Mouse (Mus musculus) adrenal gland, adult (tissue): ENCODE measurements around the gene Fbxo36.

Experiments
- DNase-seq, 2 experiments: peaks; one replicate each; pipeline ENCODE4 v3.0.0; 2022 to 2023; ENCODE audit warnings: low spot score in 1 of 2; ENCODE audit not compliant: inconsistent age in 2 of 2

The Fbxo36 gene

DNA sequence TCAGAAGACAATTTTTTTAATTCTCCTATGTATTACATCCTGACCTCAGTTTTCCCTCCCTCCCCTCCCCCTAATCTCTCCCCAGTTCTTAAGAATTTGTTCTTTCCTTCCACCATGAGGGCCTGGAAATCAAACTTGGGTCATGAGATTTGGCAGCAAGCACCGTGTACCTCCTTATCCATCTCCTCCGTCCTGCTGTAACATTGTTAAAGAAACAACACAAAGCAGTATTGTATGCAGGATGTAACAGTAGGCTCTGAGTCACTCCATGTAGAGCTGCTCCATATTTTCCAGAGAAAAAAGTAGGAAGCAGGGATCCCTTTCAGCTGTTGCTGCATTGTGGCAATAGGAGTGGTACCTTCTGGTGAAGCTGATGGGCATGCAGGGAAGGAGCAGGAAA is 16.1 kb downstream of the Fbxo36 start:
- no peak for DNase-seq

DNA sequence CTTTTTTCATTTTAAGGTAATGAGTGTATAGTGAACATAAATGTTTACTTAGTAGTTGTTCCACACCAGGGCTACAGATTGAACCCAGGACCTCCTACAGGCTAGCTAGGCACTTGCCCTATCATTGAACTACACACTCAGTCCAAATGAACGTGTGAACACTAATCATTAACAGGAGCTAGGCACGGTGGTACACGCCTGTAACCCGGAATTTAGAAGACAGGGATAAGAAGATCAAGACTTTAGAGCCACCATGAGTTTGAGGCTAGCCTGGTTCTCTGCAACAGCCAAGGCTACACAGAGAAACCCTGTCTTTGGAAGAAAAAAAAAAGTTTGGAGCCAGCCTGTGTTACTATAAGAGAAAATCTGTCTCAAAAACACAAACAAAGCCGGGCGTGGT is 20.0 kb downstream of the Fbxo36 start:
- no peak for DNase-seq

DNA sequence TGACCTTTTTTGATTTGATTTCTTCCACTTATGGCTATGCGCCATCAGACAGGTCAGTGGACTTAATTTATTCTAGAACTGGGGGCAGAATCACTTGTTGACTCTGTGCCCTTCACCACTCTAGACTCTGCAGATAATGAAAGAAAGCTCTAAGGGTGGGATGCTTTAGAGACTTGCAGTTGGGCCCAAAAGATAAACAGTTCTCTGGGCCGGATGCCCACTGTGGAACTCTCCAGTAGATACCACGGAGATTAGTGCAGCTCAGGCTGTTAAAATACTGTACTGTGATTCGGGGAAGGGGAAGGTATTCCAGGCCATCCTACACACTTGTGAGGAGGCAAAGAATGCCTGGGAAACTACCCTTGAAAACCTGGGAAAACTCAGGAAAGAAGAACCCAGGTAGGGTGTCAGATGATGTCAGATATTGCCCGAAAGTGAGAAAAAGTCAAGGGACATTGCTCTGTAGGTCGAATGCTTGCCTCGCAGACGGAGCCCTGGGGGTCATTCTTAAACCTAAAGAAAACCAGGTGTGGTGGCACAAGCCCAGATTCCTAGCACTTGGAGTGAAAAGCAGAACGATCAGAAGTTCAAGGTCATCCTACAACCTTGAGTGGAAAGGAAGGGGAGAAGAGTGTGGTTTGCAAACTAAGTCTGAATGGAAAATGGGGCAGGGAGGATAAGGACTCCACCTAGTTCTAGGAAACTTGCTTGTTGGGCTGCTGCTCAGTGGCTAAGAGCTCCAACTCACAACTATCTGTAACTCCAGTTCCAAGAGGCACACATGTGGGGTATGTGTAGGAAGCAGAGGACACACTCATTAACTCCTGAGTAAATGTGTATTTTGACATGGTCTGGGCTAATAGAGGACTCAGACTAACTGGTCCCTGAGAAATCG is 21.0 kb downstream of the Fbxo36 start:
- DNase-seq: no peak

DNA sequence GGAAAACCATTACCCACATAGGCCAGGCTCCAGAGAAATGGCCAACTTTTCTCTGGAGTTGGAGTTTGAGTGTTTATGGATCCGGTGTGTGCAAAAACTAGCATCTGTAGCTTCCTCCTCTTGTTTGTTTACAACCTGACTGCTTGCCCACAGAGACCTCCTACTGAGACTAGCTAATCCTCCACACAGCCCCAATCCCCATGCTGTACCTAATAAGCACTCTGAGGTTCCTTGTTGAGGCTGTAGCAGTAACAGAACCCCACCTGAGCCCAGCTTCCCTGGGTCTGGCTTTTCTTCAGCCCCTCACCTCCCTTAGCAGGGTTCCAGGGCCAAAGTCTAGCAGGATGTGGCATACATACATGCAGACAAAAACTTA is 21.6 kb downstream of the Fbxo36 start:
- no peak for DNase-seq

DNA sequence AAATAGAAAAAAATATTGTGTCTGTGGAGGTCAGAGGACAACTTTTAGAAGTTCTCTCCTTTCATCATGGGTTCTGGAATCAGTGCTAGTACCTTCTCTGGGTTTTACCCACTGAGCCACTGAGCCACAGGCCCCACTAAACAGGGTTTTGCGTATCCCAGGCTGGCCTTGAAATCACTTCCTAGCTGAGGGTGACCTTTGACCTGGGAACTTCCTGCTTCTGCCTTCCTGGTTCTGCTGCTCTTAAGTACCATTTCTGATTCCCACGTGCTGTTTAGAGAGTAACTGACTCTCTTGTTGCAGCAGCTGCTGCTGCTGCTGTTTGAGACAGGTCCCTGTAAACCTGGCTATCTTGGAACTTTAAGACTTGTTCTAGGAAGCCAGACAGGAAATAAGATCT is 25.0 kb downstream of the Fbxo36 start:
- no peak for DNase-seq

DNA sequence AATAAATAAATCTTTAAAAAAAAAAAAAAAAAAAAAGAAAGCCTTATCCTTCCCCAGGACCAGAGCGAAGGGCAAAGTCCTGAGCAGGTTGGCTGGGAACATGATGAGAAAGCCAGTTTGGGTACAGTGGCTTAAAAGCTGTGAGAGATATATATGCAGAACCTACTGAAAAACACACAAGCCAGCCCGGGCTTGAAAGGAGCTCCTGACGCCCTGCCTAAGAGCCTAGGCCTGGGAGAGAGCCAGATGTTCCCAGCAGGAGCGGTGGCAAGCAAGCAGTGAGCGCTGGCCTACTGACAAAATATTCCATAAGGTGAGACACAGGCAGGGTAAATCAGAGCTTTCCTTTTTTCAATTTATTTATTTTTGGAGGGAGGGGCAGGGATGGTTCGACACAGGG is 26.6 kb downstream of the Fbxo36 start:
- no peak for DNase-seq

DNA sequence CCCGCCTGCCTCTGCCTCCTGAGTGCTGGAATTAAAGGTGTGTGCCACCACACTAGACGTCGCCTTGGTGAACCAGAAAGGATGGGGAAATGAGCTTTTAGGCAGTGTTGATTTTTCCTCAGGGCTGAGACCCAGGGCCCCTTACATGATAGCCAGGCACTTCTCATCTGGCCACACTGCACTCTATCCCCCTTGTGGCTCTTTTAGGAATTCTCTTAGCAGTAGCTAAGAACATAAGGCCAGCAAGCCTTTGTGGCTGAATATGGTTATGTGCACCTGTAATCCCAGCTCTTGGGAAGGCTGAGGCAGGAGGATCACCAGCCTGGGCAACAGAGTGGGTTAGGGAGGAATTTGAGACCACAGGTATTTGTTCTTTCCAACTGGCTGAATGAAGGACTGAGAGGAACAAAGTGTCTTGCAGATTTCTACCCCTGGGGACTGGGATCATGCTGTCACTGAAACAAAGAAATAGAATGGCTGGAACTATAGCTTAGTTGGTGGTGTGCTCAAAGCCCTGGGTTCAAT is 27.1 kb downstream of the Fbxo36 start:
- no peak for DNase-seq

DNA sequence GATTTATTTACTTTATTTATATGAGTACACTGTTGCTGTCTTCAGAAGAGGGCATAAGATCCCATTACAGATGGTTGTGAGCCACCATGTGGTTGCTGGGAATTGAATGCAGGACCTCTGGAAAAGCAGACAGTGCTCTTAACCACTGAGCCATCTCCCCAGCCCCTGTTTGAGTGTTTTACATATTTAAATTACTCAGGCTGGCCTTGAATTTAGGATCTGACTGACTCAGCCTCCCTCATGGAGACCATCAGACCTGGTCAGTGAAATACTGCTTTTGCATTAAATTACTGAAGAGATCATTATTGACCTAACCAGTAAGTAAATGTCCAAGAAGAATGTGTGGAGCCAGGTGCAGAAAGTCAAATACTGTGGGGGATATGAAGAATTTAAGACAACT is 28.7 kb downstream of the Fbxo36 start:
- DNase-seq: no peak

DNA sequence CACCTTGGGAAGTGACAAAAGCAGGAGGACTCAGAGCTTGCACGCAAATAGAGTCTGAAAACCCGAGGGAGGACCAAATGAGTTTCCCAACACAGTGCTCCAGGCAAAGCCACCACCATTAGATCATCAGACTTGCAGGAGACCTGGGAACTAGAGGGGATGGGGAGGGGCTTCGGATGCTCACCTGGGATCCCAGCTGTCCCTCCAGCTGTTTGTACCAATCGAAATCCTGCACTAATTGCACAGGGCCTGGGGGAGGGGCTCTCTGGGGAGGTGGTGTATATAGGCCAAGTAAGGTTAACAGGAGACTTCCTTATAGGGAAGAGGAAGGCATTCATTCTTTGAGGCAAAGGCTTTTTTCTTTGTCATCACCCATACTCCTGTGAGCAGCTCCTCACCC is 29.2 kb downstream of the Fbxo36 start:
- DNase-seq: no peak

DNA sequence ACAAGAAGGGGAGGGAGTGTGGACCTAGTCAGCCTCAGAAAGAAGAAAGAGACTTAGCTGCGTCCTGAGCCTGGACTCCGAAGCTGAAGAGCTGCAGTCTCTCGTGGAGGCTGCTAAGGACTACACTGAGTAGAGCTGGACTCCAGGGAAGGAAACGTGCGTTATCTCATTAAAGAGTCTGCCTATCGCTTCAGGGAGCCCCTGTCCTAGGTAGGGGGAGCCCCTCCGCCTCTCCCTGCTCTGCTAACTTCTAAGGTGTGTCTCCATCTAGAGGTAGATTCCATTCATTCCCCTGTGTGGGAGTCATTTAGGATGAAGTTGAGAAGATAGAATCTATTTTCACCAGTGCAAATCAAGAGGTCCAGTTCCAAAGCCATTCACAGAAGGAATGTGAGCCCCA is 29.9 kb downstream of the Fbxo36 start:
- no peak for DNase-seq

DNA sequence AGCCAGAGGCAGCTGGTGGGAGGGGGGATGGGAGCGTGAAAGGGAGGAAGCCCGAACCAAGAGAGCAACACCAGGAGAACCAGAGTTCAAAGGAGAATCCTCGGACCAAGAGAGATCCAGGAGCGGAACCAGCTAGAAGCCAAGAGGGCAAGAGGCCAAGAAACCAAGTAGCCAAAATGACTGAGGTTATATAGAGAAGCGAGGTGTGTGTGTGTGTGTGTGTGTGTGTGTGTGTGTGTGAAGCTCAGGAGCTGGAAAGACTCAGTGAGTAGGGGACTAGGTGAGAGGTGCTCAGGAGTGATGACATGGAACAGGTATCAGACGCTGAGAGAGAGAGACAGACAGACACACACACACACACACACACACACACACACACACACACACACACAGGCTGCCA is 31.5 kb downstream of the Fbxo36 start:
- no peak for DNase-seq

DNA sequence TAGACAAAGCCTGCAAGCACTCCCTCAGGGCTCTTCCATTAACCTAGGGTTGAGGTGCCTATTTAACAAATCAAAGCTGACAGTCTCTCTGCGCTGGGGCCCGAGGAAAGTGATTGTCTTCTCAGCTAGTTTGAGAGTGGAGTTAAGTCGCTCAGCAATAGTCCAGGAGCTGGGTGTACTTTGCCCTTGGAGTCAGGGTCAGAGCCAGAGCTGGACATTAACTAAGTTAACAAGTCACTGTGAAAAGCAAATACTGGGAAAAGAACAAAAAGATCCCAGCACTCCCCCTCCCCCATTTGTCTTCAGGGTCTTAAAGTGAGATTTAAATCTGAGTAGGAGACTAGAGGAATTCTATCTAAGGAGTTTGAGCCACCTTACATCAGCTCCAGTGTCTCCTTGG is 32.5 kb downstream of the Fbxo36 start:
- no peak for DNase-seq

DNA sequence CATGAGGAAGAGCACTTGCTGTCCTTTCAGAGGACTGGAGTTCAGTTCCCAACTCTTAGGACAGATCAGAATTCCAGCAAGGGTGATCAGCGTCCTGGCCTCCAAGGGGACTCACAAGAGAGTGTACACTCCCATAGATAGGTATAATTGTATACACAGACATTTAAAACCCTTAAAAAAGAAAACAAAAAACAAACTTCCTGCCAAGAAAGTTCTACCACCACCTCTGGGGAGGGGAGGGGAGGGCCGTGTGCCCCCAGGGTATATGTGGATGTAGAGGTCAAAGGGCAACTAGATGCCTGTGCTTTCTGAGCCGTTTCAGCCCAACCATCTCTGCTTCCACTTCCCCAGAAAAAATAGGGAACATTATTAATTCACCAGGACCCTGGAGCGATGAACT is 33.3 kb downstream of the Fbxo36 start:
- DNase-seq: no peak

DNA sequence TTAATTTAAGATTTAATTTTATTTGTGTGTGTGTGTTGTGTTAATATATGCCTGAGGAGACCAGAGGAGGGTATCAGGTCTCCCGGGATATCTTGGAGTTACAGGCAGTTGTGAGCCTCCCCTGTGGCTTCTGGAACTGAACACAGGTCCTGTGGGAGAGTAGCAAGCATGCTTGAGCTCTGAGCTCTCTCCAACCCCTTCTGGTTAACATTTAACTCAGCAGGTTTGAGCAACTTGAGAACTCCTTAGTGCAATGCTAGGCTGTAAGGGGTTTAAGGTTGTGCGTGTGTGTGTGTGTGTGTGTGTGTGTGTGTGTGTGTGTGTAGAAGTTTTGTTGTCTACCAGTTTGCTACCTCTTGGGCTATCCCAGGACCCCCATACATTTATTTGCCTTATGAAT is 37.9 kb downstream of the Fbxo36 start:
- no peak for DNase-seq

DNA sequence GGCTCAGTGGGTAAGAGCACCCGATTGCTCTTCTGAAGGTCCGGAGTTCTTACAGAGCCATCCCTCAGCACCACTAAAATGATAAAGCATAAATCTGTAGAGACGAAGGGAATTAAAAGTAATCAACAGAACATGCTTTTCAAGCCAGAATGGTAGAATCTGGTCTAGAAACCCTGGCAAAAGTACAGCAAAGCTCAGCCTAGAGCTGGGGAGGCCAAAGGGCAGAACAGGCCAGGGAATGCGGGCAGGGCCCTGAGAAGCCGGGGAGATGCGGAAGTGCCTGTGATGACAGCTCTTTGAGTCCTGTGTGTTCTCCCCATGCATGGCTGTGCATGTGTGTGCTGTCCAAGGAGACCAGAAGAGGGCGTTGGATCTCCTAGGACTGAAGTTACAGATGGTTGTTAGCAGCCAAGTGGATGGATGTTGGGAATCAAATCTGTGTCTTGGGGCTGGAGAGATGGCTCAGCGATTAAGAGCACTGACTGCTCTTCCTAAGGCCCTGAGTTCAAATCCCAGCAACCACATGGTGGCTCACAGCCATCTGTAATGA is 40.0 kb downstream of the Fbxo36 start:
- DNase-seq: no peak

DNA sequence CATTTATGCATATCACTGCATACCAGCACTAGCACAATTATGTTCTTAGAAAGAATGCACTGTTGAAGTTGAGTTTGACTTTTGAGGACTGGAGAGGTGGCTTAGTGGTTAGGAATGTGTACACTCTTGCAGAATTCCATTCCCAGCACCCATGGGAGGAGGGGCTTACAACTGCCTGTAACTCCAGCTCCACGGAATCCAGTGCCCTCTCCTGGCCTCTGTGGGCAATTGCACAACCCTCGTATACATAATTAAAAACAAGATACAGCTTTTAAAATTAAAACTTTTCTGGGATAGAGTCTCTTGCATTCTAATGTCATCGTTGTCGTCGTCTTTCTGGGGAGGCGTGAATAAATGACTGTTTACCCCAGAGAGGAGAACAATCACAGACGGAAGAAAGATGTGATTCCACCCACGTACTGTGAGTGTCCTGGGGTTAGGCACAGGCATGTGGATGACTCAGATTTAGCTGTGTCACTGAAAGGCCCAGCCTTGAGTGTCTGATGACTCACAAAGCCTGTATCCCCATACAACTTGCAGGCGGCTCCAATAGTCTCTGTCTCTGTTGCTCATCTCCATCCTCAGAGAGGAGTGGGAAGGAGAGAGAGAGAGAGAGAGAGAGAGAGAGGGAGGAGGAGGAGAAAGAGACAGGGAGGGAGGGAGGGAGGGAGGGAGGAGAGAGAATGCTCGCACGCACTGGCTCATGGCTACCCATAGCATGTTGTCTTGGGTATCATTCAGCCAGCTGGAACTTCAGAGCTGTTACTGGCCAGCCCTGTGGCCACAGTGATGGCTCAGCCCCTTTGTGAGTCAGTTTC is 41.8 kb downstream of the Fbxo36 start:
- DNase-seq: peak; percentile 79 to 90

DNA sequence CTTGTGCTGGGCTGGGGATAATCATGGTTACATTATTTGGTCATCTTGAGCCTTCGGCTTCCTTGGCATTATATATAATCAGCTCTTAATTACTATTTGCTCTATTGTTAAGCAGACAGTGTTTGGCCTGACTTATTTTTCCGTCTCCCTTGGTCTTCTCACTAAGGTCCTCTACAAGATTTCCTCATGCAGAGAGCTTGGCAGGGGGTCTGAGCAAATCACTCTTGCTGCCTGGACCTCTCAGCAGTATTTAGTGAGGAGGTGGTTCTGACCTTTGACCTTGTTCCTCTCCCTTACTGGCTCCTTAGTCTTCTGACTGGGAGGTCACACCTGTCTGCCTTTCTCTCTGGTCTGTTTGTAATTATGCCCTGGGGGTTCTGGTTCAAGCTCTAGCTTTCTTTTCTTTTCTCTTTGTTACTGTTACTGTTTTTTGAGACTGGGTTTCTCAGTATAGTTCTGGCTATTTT is 42.5 kb downstream of the Fbxo36 start:
- DNase-seq: peak in 1 of 2 experiments; percentile 63

DNA sequence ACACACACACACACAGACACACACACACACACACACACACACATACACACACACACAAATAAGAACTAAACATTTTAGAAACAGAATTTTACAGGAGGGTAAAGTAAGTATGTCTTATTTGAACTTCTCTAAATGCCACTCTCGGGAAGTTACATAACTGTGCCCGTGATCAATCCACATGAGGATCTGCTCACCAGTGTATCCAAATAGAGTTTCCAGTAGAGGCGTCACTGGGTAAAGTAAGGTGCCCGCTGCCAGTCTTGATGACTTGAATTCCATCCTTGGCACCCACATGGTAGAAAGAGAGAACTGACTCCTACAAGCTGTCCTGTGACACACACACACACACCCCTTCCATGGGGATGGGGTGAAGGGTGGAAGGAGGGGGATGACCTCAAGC is 43.3 kb downstream of the Fbxo36 start:
- no peak for DNase-seq

DNA sequence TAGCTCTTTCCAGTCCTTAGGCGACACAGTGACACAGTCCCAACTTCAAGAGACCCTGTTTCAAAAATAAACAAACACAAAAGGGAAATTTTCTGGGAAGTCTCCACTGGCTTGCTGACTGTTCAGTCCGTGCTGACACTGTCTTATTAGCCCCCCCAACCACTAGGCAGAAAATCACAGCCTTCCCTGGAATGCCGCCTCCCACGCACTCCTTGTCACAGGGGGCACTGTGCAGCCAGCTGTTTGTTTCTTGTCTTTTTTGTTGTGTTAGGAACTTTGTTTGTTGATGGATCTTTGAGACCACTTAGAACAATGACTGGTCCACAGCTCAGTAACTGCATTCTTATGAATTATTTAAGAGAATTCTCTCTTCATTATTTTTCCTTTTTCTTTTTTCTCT is 44.2 kb downstream of the Fbxo36 start:
- DNase-seq: peak in 1 of 2 experiments; percentile 35

DNA sequence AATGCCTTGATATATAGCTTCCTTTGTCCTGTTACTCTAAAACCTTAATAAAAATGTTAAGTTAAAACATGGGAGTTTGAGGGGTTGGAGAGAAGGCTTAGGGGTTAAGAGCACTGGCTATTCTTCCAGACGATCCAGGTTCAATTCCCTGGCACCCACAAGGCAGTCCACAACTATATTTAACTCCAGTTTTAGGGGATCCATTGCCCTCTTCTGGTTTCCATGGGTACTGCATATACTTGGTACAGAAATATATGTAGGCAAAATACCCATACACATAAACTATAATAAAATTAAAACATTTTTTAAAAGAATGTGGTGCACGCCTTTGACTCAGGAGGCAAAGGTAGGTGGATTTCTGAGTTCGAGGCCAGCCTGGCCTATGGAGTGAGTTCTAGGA is 45.5 kb downstream of the Fbxo36 start:
- peak in 1 of 2 experiments; percentile 68 for DNase-seq

DNA sequence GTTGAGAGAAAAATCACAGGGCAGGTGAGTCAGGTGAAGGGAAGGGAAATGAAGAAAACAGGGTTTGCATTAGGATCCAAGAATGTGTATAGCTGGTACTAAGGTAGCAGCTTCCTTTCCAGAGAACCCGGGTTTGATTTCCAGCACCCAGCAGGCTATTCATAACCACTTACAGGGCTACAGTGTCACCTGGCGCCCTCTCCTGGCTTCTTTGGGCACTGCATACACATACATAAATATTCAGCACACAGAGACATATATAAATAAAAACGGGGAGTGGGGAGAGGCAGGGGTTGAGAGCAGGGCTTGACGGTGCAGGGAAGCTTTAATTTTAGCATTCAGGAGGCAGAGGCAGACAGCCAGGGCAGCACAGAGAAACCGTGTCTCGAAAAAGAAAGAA is 46.3 kb downstream of the Fbxo36 start:
- no peak for DNase-seq
